Mouse (Mus musculus): Measurements from ENCODE around the gene Art3. TPM values are rescaled to one million over a fixed set of nuclear protein-coding genes. Genes with fewer than 3 reads are reported as not detected.

The Art3 gene
- 18.2 TPM for polyA plus RNA-seq (2014; fragmentation: Illumina TruSeq; extraction: RNeasy Lipid Tissue Mini Kit (QIAGEN cat#74804))

DNA sequence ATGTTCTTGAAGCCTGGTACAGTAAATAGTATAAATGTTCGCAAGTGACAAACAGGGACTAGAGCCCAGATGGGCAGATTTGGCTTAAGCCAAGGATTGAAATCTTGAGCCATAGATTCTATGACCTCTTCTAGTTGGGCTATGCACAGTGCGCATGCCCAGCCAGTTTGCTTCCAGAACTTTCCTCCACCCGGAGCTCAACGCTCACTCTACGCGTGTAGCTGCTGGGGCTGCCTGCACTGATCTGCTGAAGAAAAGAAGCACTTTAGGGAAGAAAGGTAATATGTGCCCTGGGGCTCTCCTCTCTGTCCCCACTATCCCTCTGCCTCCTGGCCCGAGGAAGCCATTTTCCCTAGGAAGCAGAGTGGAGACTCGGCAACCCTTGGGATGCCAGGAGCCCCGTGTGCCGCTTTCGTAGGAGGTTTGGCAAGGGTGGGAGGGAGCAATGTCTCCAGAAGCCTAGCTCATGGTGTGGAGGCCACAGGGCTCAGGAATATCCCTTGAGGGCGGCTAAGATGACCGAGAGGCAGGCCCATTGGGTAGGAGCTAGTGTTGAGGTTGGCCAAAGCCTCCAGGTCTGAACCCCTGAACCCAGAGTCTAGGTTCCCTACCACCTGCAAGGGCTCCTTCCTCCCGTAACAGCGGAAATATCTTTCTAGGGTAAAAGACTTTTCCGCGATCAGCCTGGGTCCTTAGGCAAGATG is at the start of gene Art3:
TSS of gene Art3 (plus strand) at position 193 of the 704 bp plus-strand sequence.

GRCm38 (mm10) chr5:92309681-92310511 is 21.7 kb upstream of the Art3 start, which contains the start of gene Sdad1:
Sdad1 (minus strand) TSS chr5:92310479.

DNA sequence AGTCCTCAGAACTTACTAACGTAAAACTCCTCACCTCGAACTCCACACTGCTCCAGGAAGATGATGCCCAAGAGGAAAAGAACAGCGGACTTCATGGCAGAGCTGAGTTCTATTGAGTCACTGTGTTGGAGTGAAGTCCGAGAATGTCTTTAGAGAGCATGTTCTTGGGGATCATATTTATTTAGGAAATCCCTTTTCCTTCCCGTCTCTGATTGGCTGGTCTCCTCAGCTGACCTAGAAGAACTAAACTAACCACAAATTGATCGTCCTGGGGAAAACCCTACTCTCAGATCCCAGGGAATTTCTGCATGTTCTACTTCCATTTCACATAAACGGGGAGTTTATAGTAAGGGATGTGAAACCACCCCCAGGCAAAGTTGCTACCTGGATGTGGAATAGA is 3.7 kb upstream of the Art3 start, which contains the start of gene Cxcl9:
TSS of gene Cxcl9 (minus strand) at position 151 of the 400 bp plus-strand sequence.

GRCm38 (mm10) chr5:92348794-92349413 is 17.3 kb downstream of the Art3 start, which contains the start of gene Cxcl10:
Cxcl10 (minus strand) TSS chr5:92348889.

DNA sequence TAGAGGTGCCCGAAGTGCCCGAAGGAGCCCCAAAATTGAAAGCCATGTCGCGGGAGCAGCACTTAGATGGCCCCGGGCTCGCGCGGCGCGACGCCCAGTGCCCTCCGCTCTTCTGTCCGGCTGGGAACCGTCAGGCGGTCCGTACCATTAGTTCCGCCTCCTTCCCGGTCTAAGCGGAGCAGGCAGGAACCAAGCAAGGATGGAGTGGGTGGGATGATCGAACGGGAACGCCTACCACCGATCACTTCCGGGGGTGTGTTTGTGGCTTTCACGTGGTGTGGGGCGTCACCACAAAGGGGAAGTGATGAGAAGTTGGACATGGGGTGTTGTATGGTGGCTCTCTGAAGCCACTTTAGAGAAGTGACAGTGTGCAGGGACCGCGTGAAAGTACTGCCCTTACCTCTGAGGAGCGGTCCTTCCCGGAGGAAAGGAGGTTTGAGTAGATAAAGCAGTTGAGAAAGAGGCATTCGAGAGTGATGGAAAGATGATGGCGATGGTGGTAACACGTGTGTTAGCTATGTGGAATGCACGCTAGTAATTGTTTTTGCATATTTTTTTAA is 103.5 kb downstream of the Art3 start, which contains the start of gene Nup54:
TSS of gene Nup54 (minus strand) at position 195 of the 560 bp plus-strand sequence.

Other genes starting within 250 kb of the Art3 start
- gene G3bp2, start 248.1 kb upstream of the Art3 start, polyA plus RNA-seq (2014; fragmentation: Illumina TruSeq; extraction: RNeasy Lipid Tissue Mini Kit (QIAGEN cat#74804)), result 380 TPM
- 144 TPM for gene Uso1, start 193.9 kb upstream of the Art3 start, polyA plus RNA-seq (2014; fragmentation: Illumina TruSeq; extraction: RNeasy Lipid Tissue Mini Kit (QIAGEN cat#74804))
- gene U90926, start 116.4 kb upstream of the Art3 start, polyA plus RNA-seq (2014; fragmentation: Illumina TruSeq; extraction: RNeasy Lipid Tissue Mini Kit (QIAGEN cat#74804)), result not detected
- 0.51 TPM for gene Ppef2, start 75.5 kb upstream of the Art3 start, polyA plus RNA-seq (2014; fragmentation: Illumina TruSeq; extraction: RNeasy Lipid Tissue Mini Kit (QIAGEN cat#74804))
- gene Naaa, start 53.7 kb upstream of the Art3 start, polyA plus RNA-seq (2014; fragmentation: Illumina TruSeq; extraction: RNeasy Lipid Tissue Mini Kit (QIAGEN cat#74804)), result 15.6 TPM
- 25.8 TPM for gene Sdad1, start 21.3 kb upstream of the Art3 start, polyA plus RNA-seq (2014; fragmentation: Illumina TruSeq; extraction: RNeasy Lipid Tissue Mini Kit (QIAGEN cat#74804))
- gene Cxcl9, start 3.7 kb upstream of the Art3 start, polyA plus RNA-seq (2014; fragmentation: Illumina TruSeq; extraction: RNeasy Lipid Tissue Mini Kit (QIAGEN cat#74804)), result 5.1 TPM
- 4.5 TPM for gene Cxcl10, start 17.1 kb downstream of the Art3 start, polyA plus RNA-seq (2014; fragmentation: Illumina TruSeq; extraction: RNeasy Lipid Tissue Mini Kit (QIAGEN cat#74804))
- gene Nup54, start 103.4 kb downstream of the Art3 start, polyA plus RNA-seq (2014; fragmentation: Illumina TruSeq; extraction: RNeasy Lipid Tissue Mini Kit (QIAGEN cat#74804)), result 91.7 TPM
- 178 TPM for gene Scarb2, start 175.0 kb downstream of the Art3 start, polyA plus RNA-seq (2014; fragmentation: Illumina TruSeq; extraction: RNeasy Lipid Tissue Mini Kit (QIAGEN cat#74804))
- 8.2 TPM for gene Fam47e, start 223.2 kb downstream of the Art3 start, polyA plus RNA-seq (2014; fragmentation: Illumina TruSeq; extraction: RNeasy Lipid Tissue Mini Kit (QIAGEN cat#74804))

All from ovary, adult 10 weeks (tissue).